Mouse (Mus musculus) heart, embryonic 14.5 days (tissue): ENCODE measurements at regions not wholly inside any gene's neighbourhood (a gene's known extent, or its start where the extent isn't known, plus 50 kb on each side); places are given as distances from the start of the nearest gene placed in this dataset.
A peak's percentile ranks its signal among the peaks of the same experiment; 100 is the strongest.

Experiments
- ATAC-seq: fragments of 200-750 bp; cut with Nextera tagmentation; 2 replicates; pipeline ENCODE4 v1.8.0; 2017; ENCODE audit warnings: low read depth, moderate TSS enrichment; ENCODE audit not compliant: insufficient number of reproducible peaks, insufficient read depth, low FRiP score
- H3K27ac ChIP-seq, 2 experiments: fragments of 200-500 bp in 1 of 2; fragments of 300-500 bp in 1 of 2; sonication (generic) in 1 of 2; replicated peaks in 1 of 2; 2 replicates each; pipeline ENCODE4 v1.5.1; 2012 to 2014; ENCODE audit warnings: low read depth in 2 of 2, low read length in 2 of 2, control low read depth in 1 of 2, mild to moderate bottlenecking in 1 of 2, mixed read lengths in 1 of 2; ENCODE audit not compliant: control insufficient read depth in 1 of 2, insufficient read depth in 1 of 2
- H3K27me3 ChIP-seq: fragments of 300-500 bp; sonication (generic); 2 replicates; pipeline ENCODE4 v1.6.1; 2014; ENCODE audit warnings: mild to moderate bottlenecking, low read length, control low read depth; ENCODE audit not compliant: control insufficient read depth, insufficient read depth
- H3K36me3 ChIP-seq: fragments of 300-500 bp; sonication (generic); 2 replicates; pipeline ENCODE4 v1.6.1; 2014; ENCODE audit warnings: mild to moderate bottlenecking, control low read depth, low read length, mixed read lengths; ENCODE audit not compliant: control insufficient read depth, insufficient read depth
- H3K4me1 ChIP-seq, 2 experiments: fragments of 200-500 bp in 1 of 2; fragments of 300-500 bp in 1 of 2; sonication (generic) in 1 of 2; 2 replicates each; pipeline ENCODE4 v1.6.1; 2012 to 2014; ENCODE audit warnings: low read length in 2 of 2, control low read depth in 1 of 2, mixed read lengths in 1 of 2; ENCODE audit not compliant: control insufficient read depth in 2 of 2, insufficient read depth in 2 of 2
- H3K4me2 ChIP-seq: fragments of 300-500 bp; sonication (generic); 2 replicates; pipeline ENCODE4 v1.6.1; 2014; ENCODE audit warnings: mild to moderate bottlenecking, low read length
- H3K4me3 ChIP-seq, 2 experiments: fragments of 200-500 bp in 1 of 2; fragments of 300-500 bp in 1 of 2; sonication (generic) in 1 of 2; 2 replicates each; pipeline ENCODE4 v1.5.1; 2012 to 2014; ENCODE audit warnings: low read length in 2 of 2, mild to moderate bottlenecking in 2 of 2, control low read depth in 1 of 2, low read depth in 1 of 2, moderate library complexity in 1 of 2; ENCODE audit not compliant: control insufficient read depth in 1 of 2, insufficient read depth in 1 of 2
- H3K9ac ChIP-seq: fragments of 300-500 bp; sonication (generic); 2 replicates; pipeline ENCODE4 v1.6.1; 2014; ENCODE audit warnings: mild to moderate bottlenecking, low read length
- H3K9me3 ChIP-seq: fragments of 300-500 bp; sonication (generic); 2 replicates; pipeline ENCODE4 v1.6.1; 2016; ENCODE audit warnings: low read length, control low read depth; ENCODE audit not compliant: control insufficient read depth
- WGBS: fragments of 180-500 bp; shearing (Covaris S2); extraction: QIAGEN DNeasy Blood & Tissue Kit; methylation state at CpG from one replicate; pipeline ENCODE4 v1.1.7; 2014; 5-methylcytosine and 5-hydroxymethylcytosine counted together

- ATAC-seq = no peak
- Histone ChIP-seq H3K4me3 (no peak overlapping the region), H3K27me3 (no peaks in the 10 kb centered on the region), H3K27ac (no peak overlapping the region), H3K4me1 (peaks cover 5 to 6% of the 10 kb centered on the region in 2 experiments; a peak in 3 of 4 replicates), H3K36me3 (no peaks in the 10 kb centered on the region), H3K9ac (no peak overlapping the region), H3K4me2 (no peak overlapping the region), H3K9me3 (no peaks in the 10 kb centered on the region)
- 74% methylated on average over 10 of the region's 10 CpGs for WGBS
These were observed 99.4 kb upstream of the Smim15 start for GRCm38 (mm10) chr13:107944831-107945230.

GRCm38 (mm10) chr13:107942979-107943378 is 101.3 kb upstream of the Smim15 start:
- Histone ChIP-seq H3K27ac (no peak overlapping the region), H3K4me3 (no peak overlapping the region), H3K9ac (no peak overlapping the region), H3K27me3 (no peaks in the 10 kb centered on the region), H3K9me3 (no peaks in the 10 kb centered on the region), H3K4me2 (no peak overlapping the region), H3K36me3 (no peaks in the 10 kb centered on the region), H3K4me1 (peaks cover 5 to 6% of the 10 kb centered on the region in 2 experiments; a peak in 3 of 4 replicates)
- WGBS = 95% methylated on average over 4 of the region's 4 CpGs
- ATAC-seq = no peak

GRCm38 (mm10) chr13:107942297-107942962 is 101.8 kb upstream of the Smim15 start:
- no peak overlapping the region for H3K27ac ChIP-seq
- no peaks in the 10 kb centered on the region for H3K36me3 ChIP-seq
- H3K4me3 ChIP-seq = no peak overlapping the region
- ATAC-seq = no peak
- H3K4me1 ChIP-seq = peaks cover 5 to 6% of the 10 kb centered on the region in 2 experiments; a peak in 3 of 4 replicates
- 65% methylated on average over 11 of the region's 11 CpGs for WGBS
- no peak overlapping the region for H3K4me2 ChIP-seq
- no peaks in the 10 kb centered on the region for H3K27me3 ChIP-seq
- H3K9ac ChIP-seq = no peak overlapping the region
- no peaks in the 10 kb centered on the region for H3K9me3 ChIP-seq

GRCm38 (mm10) chr13:107939916-107940646 is 104.2 kb upstream of the Smim15 start:
- H3K36me3 ChIP-seq = no peaks in the 10 kb centered on the region
- peak overlapping the region; percentile 18; the same call in 1 of the 2 replicates for H3K4me2 ChIP-seq
- 48% methylated on average over 15 of the region's 15 CpGs for WGBS
- no peaks in the 10 kb centered on the region for H3K27me3 ChIP-seq
- no peaks in the 10 kb centered on the region for H3K9me3 ChIP-seq
- H3K9ac ChIP-seq = no peak overlapping the region
- no peak overlapping the region for H3K27ac ChIP-seq
- H3K4me3 ChIP-seq = no peak overlapping the region
- H3K4me1 ChIP-seq = peaks cover 2 to 5% of the 10 kb centered on the region in 2 experiments; a peak in 3 of 4 replicates
- no peak for ATAC-seq

- H3K4me2 ChIP-seq = no peak overlapping the region
- H3K27ac ChIP-seq = no peak overlapping the region
- no peaks in the 10 kb centered on the region; the same call in none of the 2 replicates for H3K27me3 ChIP-seq
- no peaks in the 10 kb centered on the region for H3K9me3 ChIP-seq
- no peak for ATAC-seq
- no peak overlapping the region for H3K9ac ChIP-seq
- no peaks in the 10 kb centered on the region for H3K36me3 ChIP-seq
- no peak overlapping the region for H3K4me3 ChIP-seq
- WGBS = 95% methylated on average over 12 of the region's 12 CpGs
- peaks cover 8 to 13% of the 10 kb centered on the region in 2 experiments; a peak in 3 of 4 replicates for H3K4me1 ChIP-seq
These were observed 108.6 kb upstream of the Smim15 start for GRCm38 (mm10) chr13:107935611-107936010.

- peaks cover 5 to 7% of the 10 kb centered on the region in 2 experiments; a peak in 1 of 4 replicates for H3K4me1 ChIP-seq
- H3K9me3 ChIP-seq = no peaks in the 10 kb centered on the region
- no peaks in the 10 kb centered on the region; the same call in none of the 2 replicates for H3K27me3 ChIP-seq
- no peak overlapping the region for H3K27ac ChIP-seq
- no peak for ATAC-seq
- H3K36me3 ChIP-seq = no peaks in the 10 kb centered on the region
- peak overlapping the region; percentile 51 for H3K4me2 ChIP-seq
- WGBS = 34% methylated on average over 11 of the region's 11 CpGs
- peak overlapping the region; percentile 9 to 14; a peak in 2 of 4 replicates for H3K4me3 ChIP-seq
- no peak overlapping the region for H3K9ac ChIP-seq
These were observed 109.6 kb upstream of the Smim15 start for GRCm38 (mm10) chr13:107934691-107935090.

GRCm38 (mm10) chr13:107933598-107934571 is 110.4 kb upstream of the Smim15 start:
- no peaks in the 10 kb centered on the region for H3K9me3 ChIP-seq
- H3K4me2 ChIP-seq = peak overlapping the region; percentile 51
- no peak overlapping the region for H3K9ac ChIP-seq
- no peak for ATAC-seq
- peak overlapping the region; percentile 9 to 14; a peak in 2 of 4 replicates for H3K4me3 ChIP-seq
- 23% methylated on average over 17 of the region's 17 CpGs for WGBS
- H3K4me1 ChIP-seq = peaks cover 5 to 7% of the 10 kb centered on the region in 2 experiments; a peak in 1 of 4 replicates
- H3K27me3 ChIP-seq = peaks cover 3% of the 10 kb centered on the region
- no peak overlapping the region for H3K27ac ChIP-seq
- no peaks in the 10 kb centered on the region for H3K36me3 ChIP-seq
